Mouse (Mus musculus) bone marrow macrophage, adult 2 months (primary cell): Measurements from ENCODE around the gene Fgfr2.

Experiments used
- CTCF ChIP-seq: IDR thresholded peaks from 2 replicates; pipeline ENCODE4 v1.5.1; 2012; ENCODE audit warnings: low read depth, mild to moderate bottlenecking, low read length, moderate library complexity
- POLR2A ChIP-seq: IDR thresholded peaks from 2 replicates; pipeline ENCODE4 v1.6.1; 2012; ENCODE audit warnings: mild to moderate bottlenecking, low read depth, low read length, borderline replicate concordance

GRCm38 (mm10) chr7:132777728-132778453 lies 345.3 kb downstream of the Fgfr2 start:
- TF ChIP-seq CTCF, result no peak
- TF ChIP-seq POLR2A, result no peak
